Comparison of ENCODE assay signal across 20 mouse cellular contexts in the genomic region with DNA sequence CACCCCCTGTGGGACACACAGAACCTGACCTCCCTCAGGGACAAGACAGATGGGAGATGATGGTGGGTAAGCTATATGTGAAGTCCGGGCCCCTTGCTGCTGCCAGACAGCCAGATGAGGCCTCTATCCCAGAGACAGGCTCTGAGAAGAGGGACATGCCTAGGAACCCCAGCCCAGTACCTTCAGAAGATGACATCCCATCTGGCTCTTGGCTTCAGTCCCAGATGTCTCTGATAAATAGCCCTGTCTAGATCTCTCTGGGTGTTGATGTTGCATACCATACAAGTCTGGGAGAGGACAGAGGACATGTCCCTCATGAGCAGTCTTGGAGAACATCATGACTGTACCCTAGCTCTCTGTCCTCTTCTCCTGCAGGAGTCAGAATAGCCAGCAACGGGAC. TPM values are rescaled to one million over a fixed set of nuclear protein-coding genes. Genes with fewer than 3 reads are reported as not detected.
"Had no signal": no experiment of that assay in that cellular context is flagged by ENCODE, and none has a peak within 500 bp of the region (broad histone marks: within the 10 kb centered on the region; RNA-seq: fewer than 3 reads in every experiment).

No protein-coding gene starts in this region.

- H3K27ac ChIP-seq: midbrain, embryonic 13.5 days; midbrain, embryonic 15.5 days; neural tube, embryonic 13.5 days; neural tube, embryonic 15.5 days had no signal

- DNase-seq: lung, adult 18-20 months; lung, embryonic 14.5 days; lung, postnatal 10 days; lung, postnatal 4 days; right cerebral cortex, adult 18-20 months; right cerebral cortex, postnatal 25 days; right cerebral cortex, postnatal 4 days; spleen, adult 18-20 months; thymus, adult 18-20 months; thymus, postnatal 14 days; thymus, postnatal 36 days had no signal

- H3K36me3 ChIP-seq: midbrain, embryonic 13.5 days; midbrain, embryonic 15.5 days; neural tube, embryonic 13.5 days; neural tube, embryonic 15.5 days had no signal

- H3K9ac ChIP-seq: lung, embryonic 14.5 days; midbrain, embryonic 13.5 days; midbrain, embryonic 15.5 days; neural tube, embryonic 13.5 days; neural tube, embryonic 15.5 days had no signal

- ATAC-seq: midbrain, embryonic 13.5 days; midbrain, embryonic 15.5 days had no signal

- H3K4me3 ChIP-seq: midbrain, embryonic 13.5 days; midbrain, embryonic 15.5 days; myocyte; neural tube, embryonic 13.5 days; neural tube, embryonic 15.5 days had no signal

- H3K27me3 ChIP-seq: midbrain, embryonic 13.5 days; midbrain, embryonic 15.5 days; neural tube, embryonic 13.5 days; neural tube, embryonic 15.5 days had no signal

- H3K9me3 ChIP-seq: midbrain, embryonic 13.5 days; midbrain, embryonic 15.5 days; neural tube, embryonic 13.5 days; neural tube, embryonic 15.5 days had no signal

- H3K4me2 ChIP-seq: lung, embryonic 14.5 days; midbrain, embryonic 11.5 days; midbrain, embryonic 13.5 days; midbrain, embryonic 15.5 days; neural tube, embryonic 13.5 days; neural tube, embryonic 15.5 days had no signal

RNA-seq across cellular contexts. Expression of gene Disp3, which starts 42.5 kb away (rescaled TPM):
- total RNA-seq: megakaryocyte, adult 5-6 weeks; megakaryocyte-erythroid progenitor cell, adult 5-6 weeks had no signal
- polyA plus RNA-seq: thymus, postnatal 0 days had no signal
